Mouse (Mus musculus) CD4-positive, CD25-positive, alpha-beta regulatory T cell, adult 4 months (primary cell): ENCODE measurements around the gene Ttc28. TPM values are rescaled to one million over a fixed set of nuclear protein-coding genes. Genes with fewer than 3 reads are reported as not detected.

Experiments used
- ATAC-seq: one replicate; pipeline ENCODE4 v1.8.0; 2017
- polyA plus RNA-seq, 2 experiments: library from polyadenylated mRNA; unstranded; fragments of 100-300 nt; shearing (Covaris generic); gene quantifications; one replicate each; pipeline ENCODE4 v1.2.1; 2017

Gene Ttc28
- polyA plus RNA-seq, 2 experiments from 2014 or later: 4.1 to 4.4 TPM

DNA sequence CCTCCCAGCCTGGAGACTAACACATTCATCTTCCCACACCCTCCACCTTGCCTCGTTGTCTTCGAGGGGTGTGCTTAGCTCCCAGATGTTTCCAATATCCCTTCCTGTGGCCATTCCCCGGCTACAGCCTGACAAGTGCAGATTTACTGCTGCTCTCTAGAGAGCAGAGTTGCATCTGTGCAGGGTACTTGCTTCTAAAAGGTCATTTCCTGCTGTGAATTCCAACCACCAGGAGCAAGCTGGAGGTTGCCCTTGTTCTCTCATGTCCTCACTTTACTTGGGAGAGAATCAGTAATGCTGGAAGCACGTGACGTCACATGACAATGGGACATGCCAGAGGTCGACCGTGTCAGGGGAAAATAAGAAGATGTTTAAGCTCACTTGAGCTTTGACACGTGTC, 131.7 kb downstream of the Ttc28 start:
- ATAC-seq: no peak

DNA sequence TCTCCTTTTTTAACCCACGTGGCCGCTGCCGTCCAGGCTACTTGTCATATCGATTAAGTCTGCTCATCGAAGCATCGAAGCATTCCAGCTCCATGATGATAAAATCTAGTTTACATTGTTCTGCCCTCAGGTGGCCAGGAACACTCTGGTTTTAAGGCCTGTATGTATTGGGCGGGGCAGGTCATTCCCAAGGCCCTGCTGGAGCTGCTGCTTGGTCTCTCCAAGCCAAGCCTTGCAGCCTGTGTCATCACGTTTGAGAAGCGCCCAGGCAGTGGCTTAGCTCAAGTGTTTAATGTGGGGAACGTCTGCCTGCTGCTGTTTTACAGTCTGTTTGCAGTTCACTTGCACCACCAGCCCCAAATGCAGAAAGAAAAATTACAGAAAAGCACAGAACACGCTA, 132.5 kb downstream of the Ttc28 start:
- no peak for ATAC-seq

DNA sequence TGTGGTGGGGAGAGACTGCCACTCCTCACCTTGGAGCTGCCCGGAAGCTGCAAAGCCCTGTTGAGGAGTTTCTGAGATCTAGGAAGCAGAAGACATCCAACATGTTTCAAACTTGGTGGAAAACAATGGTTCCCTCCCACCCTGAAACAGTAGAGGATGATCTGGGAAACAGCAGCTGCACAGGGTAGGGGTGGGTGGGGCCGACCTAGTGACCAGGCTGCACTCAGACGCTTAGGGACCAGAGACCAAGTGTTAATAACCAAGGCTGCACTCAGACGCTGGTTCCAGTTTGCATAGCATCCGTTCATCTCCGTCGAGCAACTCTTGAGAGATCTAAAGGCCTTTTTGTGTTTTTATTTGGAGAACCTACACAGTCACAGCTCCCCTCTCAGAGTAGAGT, 133.0 kb downstream of the Ttc28 start:
- ATAC-seq: no peak

DNA sequence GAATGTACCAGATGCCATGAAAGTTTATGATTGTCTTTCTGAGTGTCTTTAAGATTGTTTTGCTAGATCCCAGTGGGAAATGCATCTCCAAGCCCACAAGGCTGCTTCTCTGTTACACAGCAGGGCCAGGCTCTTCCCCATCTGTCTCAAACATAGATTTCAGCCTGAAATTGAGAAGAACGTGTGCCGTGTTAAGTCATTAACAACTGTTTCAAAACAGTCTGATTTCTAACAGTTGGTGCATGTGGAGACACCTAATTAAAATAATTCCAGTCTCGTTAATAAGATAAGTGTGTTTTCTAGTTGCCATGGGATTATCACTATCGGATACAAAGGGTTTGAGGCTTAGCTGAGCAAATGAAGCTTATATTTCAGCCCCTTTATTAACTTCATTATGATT, 135.4 kb downstream of the Ttc28 start:
- no peak for ATAC-seq

DNA sequence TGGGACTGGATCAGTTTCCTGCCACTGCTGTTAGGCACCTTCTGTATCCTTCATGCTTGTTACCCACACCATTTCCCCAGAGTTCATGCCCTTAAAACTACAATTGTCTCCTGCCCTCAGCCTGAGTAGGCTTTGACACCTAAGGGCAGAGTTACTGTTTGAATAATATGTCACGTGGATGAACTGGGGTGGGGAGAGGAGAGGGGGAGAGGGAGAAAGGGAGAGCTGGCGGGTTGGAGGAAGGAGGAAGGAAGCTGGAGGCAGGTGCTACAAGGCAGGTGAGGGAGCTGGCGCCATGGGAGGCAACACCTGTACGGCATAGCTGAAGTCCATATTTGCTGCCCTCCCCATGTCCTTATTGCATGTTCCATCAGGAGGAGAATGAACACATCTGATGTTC, 137.7 kb downstream of the Ttc28 start:
- ATAC-seq: no peak

DNA sequence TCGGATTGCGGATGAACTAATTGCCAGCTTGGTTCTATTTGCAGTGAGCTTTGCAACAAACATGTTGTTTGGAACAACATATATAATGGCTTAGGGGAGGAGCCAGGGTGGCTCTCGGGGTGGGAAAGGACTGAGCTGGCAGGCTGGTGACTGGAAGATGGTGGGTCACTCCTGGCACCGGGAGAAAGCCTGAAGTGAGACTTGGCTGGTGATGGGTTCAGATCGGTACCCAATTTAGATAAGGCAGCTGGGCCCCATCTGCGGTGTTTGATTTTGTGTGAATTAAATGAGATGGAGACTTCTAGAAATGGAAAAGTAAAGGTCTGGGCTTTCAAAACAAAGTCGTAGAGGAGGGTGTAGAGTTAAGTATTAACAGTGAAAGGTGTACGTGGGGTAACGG, 142.7 kb downstream of the Ttc28 start:
- no peak for ATAC-seq

DNA sequence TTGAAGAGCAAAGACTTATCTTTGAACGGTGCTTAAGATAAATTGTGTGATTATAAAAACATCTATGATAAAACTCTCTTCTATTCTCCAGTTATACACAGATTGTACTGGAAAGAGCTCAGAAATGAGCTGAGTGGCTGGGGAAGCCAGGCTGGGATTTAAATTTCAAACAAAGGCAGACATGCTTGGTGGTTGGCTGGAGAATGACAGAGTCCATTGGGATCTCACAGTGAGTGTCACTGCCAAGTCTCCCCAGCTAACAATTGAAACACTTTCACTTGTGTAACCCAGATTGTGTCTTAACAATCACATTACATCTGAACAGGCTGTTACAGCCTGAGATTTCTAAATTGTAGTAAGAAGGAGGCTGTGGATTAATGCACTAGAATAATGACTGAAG, 143.3 kb downstream of the Ttc28 start:
- ATAC-seq: no peak

DNA sequence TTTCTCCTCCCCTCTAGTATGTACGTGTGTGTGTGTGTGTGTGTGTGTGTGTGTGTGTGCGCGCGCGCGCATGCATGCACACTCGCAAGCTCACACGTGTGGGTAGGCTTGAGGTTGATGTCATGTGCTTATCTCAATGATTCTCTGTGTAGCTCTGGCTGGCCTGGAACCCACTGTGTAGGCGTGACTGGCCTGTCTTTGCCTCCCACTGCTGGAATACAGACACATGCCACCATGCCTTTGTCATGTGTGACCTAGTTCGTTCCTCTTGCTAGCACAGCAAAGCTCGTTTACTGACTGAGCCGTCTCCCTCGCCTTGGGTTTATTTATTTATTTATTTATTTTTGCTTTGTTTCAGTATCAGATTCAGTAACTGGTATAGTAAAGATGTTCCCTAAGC, 145.0 kb downstream of the Ttc28 start:
- ATAC-seq: no peak

DNA sequence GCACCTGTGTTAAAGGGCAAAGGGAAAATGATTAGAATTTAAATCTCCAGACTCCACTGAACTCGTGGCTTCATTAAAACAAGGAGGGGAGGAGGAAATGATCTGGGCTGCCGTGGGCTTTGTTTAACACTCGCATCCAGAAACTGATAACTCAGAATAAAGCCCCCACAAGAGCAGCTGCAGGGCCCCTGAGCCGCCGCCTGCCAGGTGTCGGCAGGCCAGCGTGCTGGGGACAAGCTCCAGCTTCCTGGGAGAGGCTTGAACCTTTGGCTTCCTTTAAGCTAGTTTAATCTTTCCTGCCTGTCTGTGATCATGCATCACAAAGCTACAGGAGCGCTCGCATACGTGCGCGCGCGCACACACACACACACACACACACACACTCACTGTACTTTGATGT, 145.9 kb downstream of the Ttc28 start:
- ATAC-seq: no peak

DNA sequence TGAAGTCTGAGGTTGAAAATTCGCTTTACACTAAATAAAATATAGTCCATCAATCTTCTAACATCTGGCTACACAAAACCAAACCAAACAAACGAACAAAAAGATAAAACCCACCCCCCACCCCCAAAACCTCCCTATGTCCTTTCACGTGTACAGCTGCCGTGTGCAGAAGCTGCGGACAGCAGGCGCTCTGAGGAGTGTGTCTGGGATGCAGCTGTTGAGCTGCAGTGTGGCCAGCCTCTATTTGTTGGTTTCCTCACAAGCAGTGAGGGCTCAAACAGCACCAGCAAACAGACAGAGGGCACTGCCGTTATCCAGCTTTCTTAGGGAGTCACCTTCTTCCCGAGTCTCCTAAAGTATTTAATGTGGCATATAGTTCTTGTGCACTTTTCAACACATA, 146.6 kb downstream of the Ttc28 start:
- ATAC-seq: no peak

DNA sequence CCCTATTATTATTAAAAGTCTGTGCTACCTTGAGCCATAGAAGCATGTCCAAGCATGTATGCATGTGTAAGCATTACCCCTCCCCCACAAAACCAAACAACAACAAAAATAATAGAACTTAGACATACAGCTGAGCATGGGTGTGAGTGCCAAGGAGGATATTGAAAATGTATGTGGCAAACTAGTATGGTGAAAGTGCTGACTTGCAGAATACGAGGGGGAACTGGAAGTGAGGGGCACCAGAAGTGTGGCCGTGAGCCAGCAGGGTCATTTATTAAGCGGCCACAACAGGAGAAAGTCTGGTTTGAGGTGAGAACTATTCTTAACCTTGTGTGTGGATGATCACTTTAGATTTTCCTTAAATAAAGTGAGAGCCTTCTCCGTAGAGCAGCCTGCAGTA, 148.7 kb downstream of the Ttc28 start:
- ATAC-seq: no peak

DNA sequence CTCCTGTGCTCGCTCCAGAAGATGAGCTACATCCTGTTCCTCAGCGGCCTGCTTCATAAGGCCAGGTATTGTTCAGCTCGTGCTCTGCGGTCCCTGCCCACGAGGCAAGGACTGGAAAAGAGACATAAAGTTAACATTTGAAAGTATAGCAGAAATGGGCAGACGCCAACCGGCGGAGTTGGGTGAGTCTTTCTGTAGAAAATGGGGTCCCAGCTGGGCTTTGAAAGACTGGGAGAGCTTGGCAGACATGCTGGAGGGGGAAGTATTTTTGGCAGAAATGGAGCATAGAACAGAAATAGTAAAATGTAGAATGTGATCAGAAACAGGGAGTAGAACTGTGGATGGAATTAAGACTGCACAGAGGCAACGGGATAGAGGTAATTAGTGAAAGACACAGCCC, 149.3 kb downstream of the Ttc28 start:
- no peak for ATAC-seq

DNA sequence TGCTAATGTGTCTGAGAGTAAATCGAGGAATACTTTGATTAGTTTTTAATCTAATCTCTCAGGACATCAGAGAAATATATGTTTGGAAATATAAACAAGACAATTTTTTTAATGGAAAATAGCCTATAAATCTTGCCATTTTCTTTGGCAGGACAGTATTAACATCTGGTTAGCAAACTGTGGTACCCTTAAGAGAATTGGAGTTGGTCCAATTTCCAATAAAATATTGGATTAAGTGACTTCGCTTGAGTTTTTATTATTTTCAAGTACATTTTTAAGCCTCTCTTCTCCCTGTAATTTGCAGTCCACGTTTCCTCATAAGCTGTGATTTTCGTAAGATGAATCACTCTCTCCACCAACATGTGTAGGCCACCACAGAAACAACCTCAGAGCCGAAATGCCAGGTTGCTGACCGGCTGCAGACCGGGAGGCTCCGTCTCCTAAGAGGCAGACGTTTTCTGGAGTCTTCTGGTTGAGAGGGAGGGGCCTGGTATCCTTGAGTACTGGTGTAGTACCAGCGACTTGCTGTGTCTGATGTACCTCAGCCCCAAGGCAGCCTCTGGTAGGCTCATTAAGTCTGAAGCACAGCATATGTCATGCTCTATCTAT, 153.2 kb downstream of the Ttc28 start:
- no peak for ATAC-seq

DNA sequence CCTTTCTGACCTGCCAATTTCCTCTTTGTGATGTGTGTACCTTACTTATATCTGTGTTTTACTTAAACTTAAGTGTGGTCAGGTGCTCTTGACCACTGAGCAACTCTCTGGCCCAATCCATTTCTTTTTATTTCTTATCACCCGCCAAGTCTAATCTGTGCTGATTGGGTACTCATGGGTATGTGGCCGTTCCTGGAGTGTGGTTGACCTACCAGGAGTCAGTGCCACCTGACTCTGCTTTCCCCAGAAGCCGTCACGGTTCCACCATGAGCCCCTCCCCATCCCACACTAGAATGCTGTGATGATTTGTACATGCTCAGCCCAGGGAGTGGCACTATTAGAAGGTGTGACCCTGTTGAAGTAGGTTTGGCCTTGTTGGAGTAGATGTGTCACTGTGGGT, 153.9 kb downstream of the Ttc28 start:
- no peak for ATAC-seq

DNA sequence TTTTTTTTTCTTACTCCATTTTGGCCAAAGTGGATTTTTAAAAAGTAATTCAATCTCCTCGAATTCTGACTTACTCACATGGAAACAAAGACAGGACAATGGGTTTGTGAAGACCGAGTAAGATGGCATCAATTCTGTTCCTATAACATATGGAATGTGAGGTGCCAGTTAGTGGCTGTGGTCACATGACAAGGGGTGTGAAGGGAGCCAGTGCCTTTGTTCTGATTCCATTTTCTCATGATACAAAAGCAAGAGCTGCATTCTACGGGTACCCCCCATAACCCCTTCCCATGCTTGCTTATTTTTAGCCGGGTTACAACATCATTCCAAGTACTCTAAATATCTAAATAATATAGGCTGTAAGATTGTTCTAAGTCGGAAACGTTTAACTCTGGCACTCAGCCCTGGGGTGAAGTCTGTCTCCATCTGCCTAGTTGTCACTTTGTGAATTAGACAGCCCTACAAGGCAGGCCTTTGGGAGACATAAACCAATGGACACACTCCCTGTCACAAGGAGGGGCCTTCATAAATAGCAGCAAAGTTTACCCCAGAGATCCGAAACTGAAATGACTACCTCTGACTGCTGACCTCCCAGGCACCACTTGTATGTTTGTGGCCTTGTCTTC, 157.6 kb downstream of the Ttc28 start:
- no peak for ATAC-seq

DNA sequence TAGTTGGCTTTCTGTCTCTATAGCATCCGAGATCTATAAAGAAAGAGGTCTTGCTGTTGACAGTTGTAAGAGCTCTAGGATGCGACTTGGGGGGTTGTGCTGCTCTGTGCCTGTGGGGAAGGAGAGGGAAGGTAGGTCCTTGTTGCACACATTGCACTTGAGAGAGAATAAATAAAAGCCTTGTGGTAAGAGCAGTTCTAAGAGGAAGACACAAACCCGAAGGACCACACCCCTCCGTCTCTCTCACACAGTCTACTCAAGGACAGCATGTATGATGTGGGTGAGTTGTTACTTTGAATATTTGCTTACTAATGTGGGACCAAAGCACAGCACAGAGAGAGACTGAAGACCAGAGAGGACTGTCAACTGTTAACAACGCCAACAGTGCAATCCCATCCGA, 160.2 kb downstream of the Ttc28 start:
- ATAC-seq: peak; percentile 39

DNA sequence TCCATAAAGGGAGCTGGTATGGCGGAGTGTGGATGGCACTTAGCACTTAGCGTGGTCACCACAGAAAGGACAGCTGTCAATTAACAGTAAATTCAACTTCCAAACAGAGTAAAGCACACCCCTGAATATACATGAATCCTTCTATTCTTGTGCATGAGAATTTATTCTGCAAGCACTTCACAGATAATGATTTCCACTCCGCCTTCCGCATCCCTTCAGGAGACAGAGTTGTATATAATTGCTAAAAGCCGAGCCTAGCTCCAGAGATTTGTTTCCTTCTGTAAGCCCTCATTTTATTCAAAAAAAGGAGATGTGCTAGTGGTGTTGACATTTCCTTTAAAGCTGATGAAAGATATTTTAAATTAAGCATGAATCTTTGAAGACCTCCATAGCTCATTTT, 162.3 kb downstream of the Ttc28 start:
- no peak for ATAC-seq

DNA sequence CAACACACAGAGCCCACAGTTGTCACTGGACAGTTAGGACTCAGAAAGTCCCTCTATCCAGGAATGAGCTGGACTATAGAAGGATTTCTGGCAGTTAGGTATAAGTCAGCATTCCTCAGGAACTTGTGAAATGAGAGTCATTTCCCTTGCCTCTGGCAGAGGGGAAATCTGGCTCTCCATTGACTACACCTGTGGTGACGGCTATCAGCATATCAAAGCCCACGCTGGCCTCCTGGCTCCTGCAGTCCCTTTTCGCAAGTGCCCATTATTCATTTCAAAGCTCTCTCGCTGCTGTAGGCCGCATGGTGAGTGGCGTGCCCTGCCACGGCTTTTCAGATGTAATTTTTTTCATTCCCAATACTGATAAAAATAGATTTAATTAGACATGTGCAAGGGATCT, 164.6 kb downstream of the Ttc28 start:
- no peak for ATAC-seq

DNA sequence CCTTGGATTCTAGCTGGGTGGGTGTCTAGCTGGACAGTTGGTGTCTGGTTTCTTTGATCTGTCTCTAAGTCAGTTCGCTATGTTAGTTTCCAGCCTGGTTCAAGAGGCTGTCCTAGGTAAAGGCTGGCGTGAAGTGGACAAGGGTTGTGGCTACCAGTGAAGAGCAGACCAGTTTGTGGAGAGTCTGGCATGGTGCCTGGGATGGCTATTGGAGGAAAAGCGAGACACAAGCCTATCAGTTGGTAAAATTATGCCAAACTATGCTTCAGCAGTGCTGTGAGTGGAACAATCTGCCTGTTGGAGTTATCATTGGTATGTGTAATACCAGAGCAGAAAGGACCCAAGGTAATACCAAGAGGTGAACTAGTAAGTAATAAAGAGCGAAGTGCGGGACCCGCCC, 166.8 kb downstream of the Ttc28 start:
- ATAC-seq: no peak

DNA sequence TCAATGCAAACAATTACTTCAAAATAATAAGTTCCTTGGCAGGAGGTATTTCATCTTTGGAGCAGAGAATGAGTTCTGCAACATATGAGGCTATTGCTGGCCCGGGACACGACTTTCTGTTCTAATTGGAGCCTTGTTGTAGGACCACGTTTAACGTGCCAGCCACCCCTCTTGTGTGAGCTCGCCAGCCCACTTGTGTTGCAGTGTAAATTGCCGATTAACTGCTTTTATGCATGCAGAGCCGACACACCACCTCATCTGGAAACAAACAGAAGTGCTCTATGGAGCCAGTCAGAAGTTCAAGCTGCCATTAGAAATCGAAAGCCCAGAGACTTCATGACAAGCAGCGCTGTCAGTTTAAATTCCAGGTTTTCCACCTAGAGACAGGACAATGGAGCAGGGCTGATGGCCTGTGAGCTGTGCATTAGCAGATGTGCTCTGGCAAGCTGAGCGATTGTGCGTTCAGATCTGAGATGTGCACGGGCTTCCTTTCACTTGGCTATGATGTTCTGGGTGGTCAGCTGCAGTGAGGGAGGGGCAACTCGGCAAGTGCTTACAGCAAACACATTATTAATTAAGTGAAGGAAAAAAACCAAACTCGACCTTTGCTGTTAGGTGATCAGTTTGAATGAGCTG, 167.4 kb downstream of the Ttc28 start:
- no peak for ATAC-seq

DNA sequence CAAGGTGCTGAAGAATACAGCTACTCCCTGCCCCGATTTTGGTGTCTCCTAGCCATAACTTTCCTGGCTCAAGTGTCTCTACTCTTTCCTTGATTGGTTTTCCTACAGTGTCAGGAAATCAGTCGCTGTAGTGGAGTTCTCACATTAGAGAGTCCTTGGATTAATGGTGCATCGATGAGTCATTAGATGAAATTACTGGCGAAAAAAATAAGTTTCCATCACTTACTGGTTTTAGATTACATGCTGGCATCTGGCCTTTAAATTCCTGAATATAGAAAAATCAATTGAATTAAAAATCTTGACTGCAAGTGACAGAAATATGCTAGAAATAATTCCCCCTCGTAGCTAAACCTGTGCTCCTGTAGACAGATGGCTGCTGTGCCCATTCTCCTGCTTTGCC, 168.4 kb downstream of the Ttc28 start:
- no peak for ATAC-seq

DNA sequence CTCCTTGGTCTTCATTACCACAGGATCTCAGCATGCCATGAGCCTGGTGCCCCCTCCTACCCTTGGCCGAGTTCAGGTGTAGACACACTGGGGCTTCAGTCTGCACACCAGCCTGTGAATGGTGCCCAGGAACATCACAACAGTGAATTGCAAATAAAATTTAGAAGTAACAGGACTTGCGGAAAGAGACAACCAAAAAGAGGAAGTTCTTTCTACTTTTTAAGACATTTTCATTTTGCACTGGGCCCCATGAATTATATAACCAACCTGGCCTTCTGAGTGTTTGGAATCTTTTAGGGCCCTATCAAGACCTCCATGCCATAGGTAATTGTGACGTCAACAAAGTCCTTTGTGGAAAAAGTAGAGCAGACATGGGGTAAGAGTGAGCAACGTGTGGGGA, 170.0 kb downstream of the Ttc28 start:
- no peak for ATAC-seq

DNA sequence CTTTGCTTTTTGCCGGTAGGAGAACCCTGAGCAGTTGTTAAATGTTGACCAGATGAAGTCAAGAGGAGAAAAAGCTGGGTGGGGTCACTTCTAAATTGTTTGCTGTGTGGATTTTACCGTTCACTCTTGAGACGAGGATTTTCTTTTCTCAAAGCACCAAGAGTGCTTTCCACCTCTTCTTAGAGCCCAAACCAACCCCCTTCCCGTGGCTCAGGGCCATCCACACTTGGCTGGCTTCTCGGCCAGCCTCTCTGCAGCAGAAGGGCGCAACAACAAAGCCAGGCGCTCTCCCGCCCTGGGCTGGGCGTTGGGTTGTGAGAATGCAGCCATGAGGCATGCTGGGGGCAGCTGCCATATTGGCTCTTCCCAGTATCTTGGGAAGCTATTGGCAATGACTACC, 170.5 kb downstream of the Ttc28 start:
- ATAC-seq: no peak

DNA sequence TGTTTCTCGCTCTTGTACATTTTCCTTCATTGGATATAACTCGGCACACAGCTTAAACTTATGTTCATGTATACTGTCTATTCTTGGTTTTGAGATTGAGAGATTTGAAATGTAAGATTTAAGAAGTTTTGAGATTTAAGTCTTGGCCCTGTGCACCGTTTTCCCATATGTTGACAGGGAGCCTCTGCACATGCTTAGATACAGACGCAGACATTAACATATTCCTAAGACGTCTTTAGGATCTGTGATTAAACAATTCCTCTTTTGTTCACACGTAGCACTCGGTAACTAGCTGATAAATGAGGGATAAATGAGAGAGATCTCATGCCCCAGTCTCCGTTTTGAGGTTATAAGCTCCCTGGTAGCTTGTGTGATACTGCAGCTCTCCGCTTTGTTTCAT, 174.8 kb downstream of the Ttc28 start:
- ATAC-seq: no peak
